Mouse (Mus musculus) lung, embryonic 14.5 days (tissue): ENCODE results near the gene Tead1. TPM values are rescaled to one million over a fixed set of nuclear protein-coding genes. Genes with fewer than 3 reads are reported as not detected.

Experiments
- ATAC-seq: fragments of 200-750 bp; cut with Nextera tagmentation; 2 replicates; pipeline ENCODE4 v1.8.0; 2017; ENCODE audit warnings: mild to moderate bottlenecking, moderate TSS enrichment, moderate library complexity; ENCODE audit not compliant: insufficient read depth
- DNase-seq: peaks from one replicate; pipeline ENCODE4 v3.0.0-alpha.2; 2015
- H3K27ac ChIP-seq: fragments of 300-500 bp; sonication (generic); 2 replicates; pipeline ENCODE4 v1.5.1; 2014; ENCODE audit warnings: low read depth, mild to moderate bottlenecking, moderate library complexity
- H3K27me3 ChIP-seq: fragments of 300-500 bp; sonication (generic); 2 replicates; pipeline ENCODE4 v1.6.1; 2014; ENCODE audit warnings: low read length, control low read depth; ENCODE audit not compliant: insufficient read depth
- H3K36me3 ChIP-seq: fragments of 300-500 bp; sonication (generic); 2 replicates; pipeline ENCODE4 v1.6.1; 2014; ENCODE audit warnings: control low read depth; ENCODE audit not compliant: insufficient read depth
- H3K4me1 ChIP-seq: fragments of 300-500 bp; sonication (generic); 2 replicates; pipeline ENCODE4 v1.6.1; 2014; ENCODE audit warnings: antibody characterized with exemption, control low read depth; ENCODE audit not compliant: insufficient read depth
- H3K4me2 ChIP-seq: fragments of 300-500 bp; sonication (generic); 2 replicates; pipeline ENCODE4 v1.6.1; 2014; ENCODE audit warnings: mild to moderate bottlenecking
- H3K4me3 ChIP-seq: fragments of 300-500 bp; sonication (generic); 2 replicates; pipeline ENCODE4 v1.5.1; 2014; ENCODE audit warnings: low read depth, low read length
- H3K9ac ChIP-seq: fragments of 300-500 bp; sonication (generic); 2 replicates; pipeline ENCODE4 v1.6.1; 2014
- H3K9me3 ChIP-seq: fragments of 300-500 bp; sonication (generic); 2 replicates; pipeline ENCODE4 v1.6.1; 2016; ENCODE audit warnings: low read depth, low read length, control low read depth
- CTCF ChIP-seq: IDR thresholded peaks from 2 replicates; pipeline ENCODE4 v1.5.1; 2016; ENCODE audit warnings: antibody characterized with exemption, low read depth
- WGBS: fragments of 180-500 bp; shearing (Covaris S2); extraction: QIAGEN DNeasy Blood & Tissue Kit; methylation state at CpG from one replicate; pipeline ENCODE4 v1.1.7; 2014; 5-methylcytosine and 5-hydroxymethylcytosine counted together
- polyA plus RNA-seq: library from polyadenylated mRNA; unstranded; fragments of >200 nt; fragmentation: Nextera tagmentation; extraction: Ambion mirVana; gene quantifications from 2 replicates; pipeline ENCODE4 v1.2.1, GENCODE M21; 2014

Tead1 gene
- polyA plus RNA-seq, 1 experiment from 2014 or later: 27.6 TPM

DNA sequence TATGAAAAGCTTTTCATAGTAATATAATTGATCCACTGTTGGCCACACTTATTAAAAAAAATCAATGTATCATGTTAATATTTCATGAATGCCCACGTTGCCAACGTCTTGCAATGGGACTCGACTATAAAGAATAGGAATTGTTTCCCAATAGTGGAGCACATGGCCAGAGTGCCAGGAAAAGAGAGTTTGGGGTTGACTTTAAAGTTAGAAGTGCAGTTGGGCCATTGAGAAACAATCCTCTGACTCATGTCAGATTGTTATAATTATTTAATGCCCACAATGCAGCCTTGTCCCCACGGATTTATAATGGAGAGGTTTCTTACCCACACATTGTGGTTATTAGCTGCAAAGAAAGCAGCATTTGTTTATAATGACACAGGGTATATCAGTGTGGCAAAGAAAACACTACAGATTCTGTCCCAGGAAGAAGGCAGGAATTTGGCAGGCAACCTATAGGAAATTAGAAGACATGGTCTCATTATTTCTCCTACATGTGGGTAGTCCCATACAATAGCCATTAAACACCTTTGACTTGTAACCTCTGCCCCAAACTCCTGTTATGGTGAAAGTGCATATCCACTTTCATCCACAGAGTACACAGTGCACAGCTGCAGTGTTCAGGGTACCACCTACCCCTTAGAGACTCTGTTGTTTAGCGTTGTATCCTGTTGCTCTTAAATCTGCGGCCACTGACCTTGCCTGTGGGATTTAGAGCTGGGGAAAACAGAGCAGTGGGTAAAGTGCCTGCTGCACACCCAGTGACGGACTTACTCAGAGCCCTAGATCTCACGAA lies 118.6 kb downstream of the Tead1 start:
- H3K36me3 ChIP-seq: no peaks in the 10 kb centered on the region
- H3K4me1 ChIP-seq: peaks cover 16% of the 10 kb centered on the region; the same call in 1 of the 2 replicates
- no peak overlapping the region for H3K9ac ChIP-seq
- DNase-seq: no peak
- no peaks in the 10 kb centered on the region for H3K9me3 ChIP-seq
- H3K27me3 ChIP-seq: no peaks in the 10 kb centered on the region
- no peak for TF ChIP-seq CTCF
- 80% methylated on average over 8 of the region's 8 CpGs for WGBS
- no peak overlapping the region for H3K27ac ChIP-seq
- no peak overlapping the region for H3K4me2 ChIP-seq
- H3K4me3 ChIP-seq: no peak overlapping the region
- ATAC-seq: no peak

DNA sequence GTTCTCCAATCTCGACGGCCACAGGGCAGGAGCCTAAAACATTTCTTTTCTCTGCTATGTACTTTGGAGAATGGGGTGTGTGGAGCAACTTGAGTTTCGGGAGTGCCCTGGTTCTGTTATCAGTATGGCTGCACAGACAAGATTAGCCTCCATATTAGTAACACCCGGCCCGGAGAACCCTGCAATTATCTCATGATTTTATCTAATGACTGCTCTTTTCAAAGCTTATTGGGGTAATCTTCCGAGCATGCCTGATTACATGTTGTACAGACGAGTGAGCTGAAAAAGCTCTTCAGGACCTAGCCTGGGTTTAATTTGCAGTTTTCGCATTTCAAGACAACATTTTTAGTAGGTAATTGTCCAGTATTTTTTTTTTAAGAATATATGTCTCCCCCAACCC lies 122.6 kb downstream of the Tead1 start:
- Histone ChIP-seq H3K4me1 (peaks cover 14% of the 10 kb centered on the region), H3K36me3 (no peaks in the 10 kb centered on the region), H3K27me3 (no peaks in the 10 kb centered on the region), H3K4me2 (no peak overlapping the region), H3K4me3 (no peak overlapping the region), H3K27ac (no peak overlapping the region), H3K9ac (no peak overlapping the region), H3K9me3 (no peaks in the 10 kb centered on the region)
- DNase-seq (no peak), ATAC-seq (no peak)
- TF ChIP-seq CTCF: no peak
- 58% methylated on average over 8 of the region's 8 CpGs for WGBS

DNA sequence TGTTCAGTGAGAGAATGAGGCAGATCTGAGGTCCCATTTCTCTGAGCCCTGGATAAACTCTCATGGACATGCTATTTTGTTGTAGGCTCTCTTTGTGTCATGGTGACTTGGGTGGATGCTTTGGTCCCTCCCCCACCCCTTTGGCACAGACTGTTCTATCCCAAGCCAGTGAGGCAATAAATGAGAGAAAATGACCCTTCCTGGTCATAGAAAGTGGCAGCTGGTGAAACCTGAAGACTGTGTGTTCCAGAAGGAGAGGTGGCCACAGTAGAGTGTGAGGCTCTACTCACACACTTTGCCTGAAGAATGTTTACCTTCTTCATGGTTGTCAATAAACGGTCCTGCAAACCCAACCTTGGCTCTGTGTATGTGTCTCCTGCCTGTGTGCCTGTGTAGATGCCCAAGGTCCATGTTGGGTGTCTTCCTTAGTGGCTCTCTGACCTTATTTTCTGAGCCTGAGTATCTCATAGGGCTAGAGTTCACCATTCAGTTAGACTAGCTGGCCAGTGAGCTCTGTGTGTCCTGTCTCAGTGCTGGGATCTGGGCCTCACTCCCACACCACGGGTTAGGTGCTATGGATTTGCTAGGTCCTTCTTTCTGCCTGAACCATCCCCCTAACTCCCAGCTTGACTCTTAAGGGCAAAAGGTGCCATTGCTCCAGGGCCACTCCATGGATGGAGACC lies 127.7 kb downstream of the Tead1 start:
- TF ChIP-seq CTCF: no peak
- Histone ChIP-seq H3K9ac (no peak overlapping the region), H3K4me3 (peak overlapping the region; percentile 1; the same call in 1 of the 2 replicates), H3K36me3 (no peaks in the 10 kb centered on the region), H3K4me2 (peak overlapping the region; percentile 50), H3K9me3 (no peaks in the 10 kb centered on the region), H3K27ac (peak overlapping the region; percentile 58), H3K27me3 (no peaks in the 10 kb centered on the region), H3K4me1 (peaks cover 27% of the 10 kb centered on the region)
- 38% methylated on average over 2 of the region's 2 CpGs for WGBS
- DNase-seq (no peak), ATAC-seq (peak; percentile 38; the same call in 1 of the 2 replicates)

DNA sequence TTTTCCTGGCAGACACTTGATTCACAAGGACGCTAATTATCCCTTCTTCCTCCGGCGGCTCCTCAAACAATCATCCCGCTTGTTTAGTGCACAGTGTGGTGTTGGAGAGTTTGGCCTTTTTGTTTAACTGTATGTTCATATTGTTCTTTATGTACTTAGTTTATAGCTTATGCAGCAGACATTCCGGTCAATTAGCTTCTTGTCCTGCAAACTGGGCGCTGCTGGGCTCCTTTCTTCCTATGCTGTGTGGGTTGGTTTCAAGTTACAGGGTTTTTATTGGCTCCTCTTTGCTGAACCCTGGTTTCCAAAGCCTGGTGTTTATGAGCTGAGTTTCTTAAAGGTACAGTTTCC lies 128.3 kb downstream of the Tead1 start:
- H3K36me3 ChIP-seq: no peaks in the 10 kb centered on the region
- H3K4me3 ChIP-seq: peak overlapping the region; percentile 1; the same call in 1 of the 2 replicates
- peak; percentile 86 for DNase-seq
- peaks cover 27% of the 10 kb centered on the region for H3K4me1 ChIP-seq
- H3K27me3 ChIP-seq: no peaks in the 10 kb centered on the region
- peak overlapping the region; percentile 58 for H3K27ac ChIP-seq
- peak overlapping the region; percentile 50 for H3K4me2 ChIP-seq
- H3K9me3 ChIP-seq: no peaks in the 10 kb centered on the region
- no peak for TF ChIP-seq CTCF
- peak; percentile 73 for ATAC-seq
- WGBS: 1% methylated on average over 6 of the region's 6 CpGs
- no peak overlapping the region for H3K9ac ChIP-seq

DNA sequence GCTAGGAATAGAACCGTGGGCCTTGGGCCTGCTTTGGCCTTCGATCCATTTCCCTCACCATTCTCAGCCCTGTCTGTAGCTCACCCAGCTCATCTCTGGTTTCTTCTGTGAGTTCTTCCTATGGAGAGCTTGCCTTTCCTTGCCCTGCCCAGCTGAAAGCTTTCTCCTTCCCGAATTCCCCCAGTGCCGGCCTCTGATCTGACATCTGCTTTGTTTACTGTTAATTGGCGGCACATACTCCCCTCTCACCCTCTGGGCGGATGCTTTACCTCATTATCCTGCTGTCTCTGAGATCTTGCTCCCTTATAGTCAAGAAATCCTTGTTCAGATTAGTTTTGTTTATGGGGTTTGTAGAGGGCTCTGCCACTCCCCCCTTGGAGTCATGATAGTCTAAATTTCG lies 131.6 kb downstream of the Tead1 start:
- Histone ChIP-seq H3K36me3 (no peaks in the 10 kb centered on the region), H3K4me1 (peaks cover 25% of the 10 kb centered on the region), H3K4me3 (no peak overlapping the region), H3K9ac (no peak overlapping the region), H3K27ac (0 out of 2 replicates have a peak overlapping the region, but pooled peaks have one; percentile 19), H3K27me3 (no peaks in the 10 kb centered on the region), H3K4me2 (no peak overlapping the region), H3K9me3 (no peaks in the 10 kb centered on the region)
- WGBS: 30% methylated on average over 7 of the region's 7 CpGs
- TF ChIP-seq CTCF: no peak
- DNase-seq: peak; percentile 68
- ATAC-seq: no peak; the same call in 1 of the 2 replicates

DNA sequence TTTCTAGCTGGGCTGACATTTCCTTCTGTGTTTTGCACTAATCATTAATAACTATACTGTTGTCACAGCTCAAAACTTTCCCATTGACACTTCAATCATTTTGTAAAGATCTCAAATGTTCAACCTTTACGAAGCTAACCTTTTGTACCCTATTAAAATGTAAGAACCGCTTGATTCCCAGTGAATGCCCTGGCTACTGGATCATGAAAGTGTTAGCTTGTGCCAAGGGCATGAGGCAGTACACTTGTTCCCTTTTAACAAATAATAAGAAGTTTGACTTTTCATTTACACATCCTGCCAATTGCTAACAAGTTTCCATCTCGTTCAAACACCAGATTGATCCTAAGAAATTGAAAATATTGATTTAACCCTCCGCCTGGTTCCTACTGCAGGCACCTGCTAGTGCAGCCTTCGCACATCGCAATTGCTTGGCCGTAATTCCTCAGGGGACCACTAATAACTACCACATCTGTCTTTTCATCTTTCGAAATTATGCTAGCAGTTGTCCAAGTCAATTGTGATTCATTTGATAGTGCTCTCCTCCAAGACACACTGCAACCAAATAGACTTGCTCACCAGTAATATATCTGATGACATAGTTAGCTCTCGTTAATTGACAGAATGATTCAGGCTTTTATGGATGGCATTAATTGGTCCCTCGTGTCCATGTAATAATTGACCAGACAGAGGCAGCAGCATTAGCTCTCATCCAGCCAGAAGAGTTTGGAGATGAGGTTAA lies 133.1 kb downstream of the Tead1 start:
- ATAC-seq (no peak), DNase-seq (no peak)
- Histone ChIP-seq H3K4me2 (no peak overlapping the region), H3K4me1 (peaks cover 13% of the 10 kb centered on the region), H3K4me3 (no peak overlapping the region), H3K27me3 (no peaks in the 10 kb centered on the region), H3K36me3 (no peaks in the 10 kb centered on the region), H3K27ac (no peak overlapping the region), H3K9me3 (no peaks in the 10 kb centered on the region), H3K9ac (no peak overlapping the region)
- WGBS: 87% methylated on average over 10 of the region's 10 CpGs
- no peak for TF ChIP-seq CTCF

DNA sequence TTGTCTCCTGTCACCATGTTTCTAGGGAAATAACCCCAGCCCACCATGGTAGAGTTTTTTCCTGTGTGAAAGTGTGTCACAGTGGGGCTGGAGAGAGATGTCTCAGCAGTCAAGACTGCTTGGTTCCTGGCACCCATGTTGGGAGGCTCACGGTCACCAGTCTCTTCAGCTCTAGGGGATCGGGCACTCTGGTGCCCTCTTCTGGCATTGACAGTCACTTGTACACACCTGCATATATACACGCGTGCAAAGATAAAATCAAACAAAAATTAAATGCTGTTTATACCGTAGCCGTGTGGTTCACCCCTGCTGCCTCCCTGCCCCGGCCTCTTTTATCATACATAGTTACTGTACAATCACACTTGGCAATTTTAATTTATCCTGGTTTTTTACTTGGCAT lies 134.0 kb downstream of the Tead1 start:
- Histone ChIP-seq H3K4me2 (no peak overlapping the region), H3K4me3 (no peak overlapping the region), H3K9me3 (no peaks in the 10 kb centered on the region), H3K9ac (no peak overlapping the region), H3K36me3 (no peaks in the 10 kb centered on the region), H3K4me1 (peaks cover 9% of the 10 kb centered on the region), H3K27me3 (no peaks in the 10 kb centered on the region), H3K27ac (no peak overlapping the region)
- WGBS: 91% methylated on average over 7 of the region's 7 CpGs
- no peak for DNase-seq
- ATAC-seq: no peak
- peak; percentile 28 for TF ChIP-seq CTCF
